Mouse (Mus musculus) bone marrow macrophage, adult 2 months (primary cell): ENCODE measurements around the gene Prr23a3. TPM values are rescaled to one million over a fixed set of nuclear protein-coding genes. Genes with fewer than 3 reads are reported as not detected.

ENCODE experiments used
- H3K27ac ChIP-seq: 2 replicates; pipeline ENCODE4 v1.5.1; 2012; ENCODE audit warnings: low read depth, low read length; ENCODE audit not compliant: insufficient read depth
- H3K4me1 ChIP-seq: 2 replicates; pipeline ENCODE4 v1.6.1; 2012; ENCODE audit warnings: low read length; ENCODE audit not compliant: control insufficient read depth, insufficient read depth
- H3K4me3 ChIP-seq: 2 replicates; pipeline ENCODE4 v1.5.1; 2012; ENCODE audit warnings: mild to moderate bottlenecking, low read length, moderate library complexity; ENCODE audit not compliant: insufficient read depth
- CTCF ChIP-seq: IDR thresholded peaks from 2 replicates; pipeline ENCODE4 v1.5.1; 2012; ENCODE audit warnings: low read depth, mild to moderate bottlenecking, low read length, moderate library complexity
- POLR2A ChIP-seq: IDR thresholded peaks from 2 replicates; pipeline ENCODE4 v1.6.1; 2012; ENCODE audit warnings: mild to moderate bottlenecking, low read depth, low read length, borderline replicate concordance
- polyA plus RNA-seq: library from polyadenylated mRNA; stranded (reverse); fragments of >200 nt; gene quantifications from 2 replicates; pipeline ENCODE4 v1.2.4, GENCODE M21; 2012; ENCODE audit not compliant: missing spikeins, insufficient read depth, insufficient read length

The Prr23a3 gene
- polyA plus RNA-seq, 1 experiment = not detected

GRCm38 (mm10) chr9:98856210-98856609 lies 8.4 kb upstream of the Prr23a3 start, which contains the start of gene Prr23a2:
Gene Prr23a2, plus strand, starts transcription at chr9:98856494.
- Histone ChIP-seq H3K27ac (no peak within 1 kb of the TSS), H3K4me3 (no peak within 1 kb of the TSS), H3K4me1 (no peaks in the 10 kb centered on the region)
- TF ChIP-seq CTCF (no peak), POLR2A (no peak)

- Histone ChIP-seq H3K4me1 (no peaks in the 10 kb centered on the region), H3K4me3 (no peak overlapping the region)
- no peak for TF ChIP-seq POLR2A
- no peak for TF ChIP-seq CTCF
These were observed 1.1 kb upstream of the Prr23a3 start for GRCm38 (mm10) chr9:98863463-98863862.

GRCm38 (mm10) chr9:98901486-98901885 lies 36.9 kb downstream of the Prr23a3 start:
- no peak overlapping the region for H3K27ac ChIP-seq
- TF ChIP-seq CTCF = no peak
- TF ChIP-seq POLR2A = no peak
- H3K4me3 ChIP-seq = no peak overlapping the region
- no peaks in the 10 kb centered on the region for H3K4me1 ChIP-seq

More at GRCm38 (mm10) chr9:98863463-98863862, 1.1 kb upstream of the Prr23a3 start:
- no peak overlapping the region for H3K27ac ChIP-seq

GRCm38 (mm10) chr9:98902819-98903218 lies 38.3 kb downstream of the Prr23a3 start, which contains the start of gene 7420426K07Rik:
Gene 7420426K07Rik, plus strand, starts transcription at chr9:98903119.
- Histone ChIP-seq H3K4me1 (no peaks in the 10 kb centered on the region), H3K4me3 (no peak within 1 kb of the TSS), H3K27ac (no peak within 1 kb of the TSS)
- no peak for TF ChIP-seq POLR2A
- no peak for TF ChIP-seq CTCF

Other genes with a start within 250 kb of the Prr23a3 start
- not detected in 2 replicates for gene Prr23a1, start 22.3 kb upstream of the Prr23a3 start, polyA plus RNA-seq
- gene Prr23a2, start 8.3 kb upstream of the Prr23a3 start, polyA plus RNA-seq = not detected in 2 replicates
- gene 7420426K07Rik, start 38.4 kb downstream of the Prr23a3 start, polyA plus RNA-seq = not detected in 2 replicates
- gene Foxl2, start 90.5 kb downstream of the Prr23a3 start, polyA plus RNA-seq = not detected in 2 replicates
- gene Faim, start 121.6 kb downstream of the Prr23a3 start, polyA plus RNA-seq = 47.4 and 51.5 TPM in 2 replicates
- gene Gm1123, start 170.9 kb downstream of the Prr23a3 start, polyA plus RNA-seq = 0.36 TPM in 1 of 2 replicates, not detected in the other